Mouse (Mus musculus) ES-CJ7 (cell line): Measurements from ENCODE around the gene Pde11a.

Experiments used
- DNase-seq: peaks from one replicate; pipeline ENCODE4 v3.0.0; 2011; ENCODE audit warnings: low read depth, low spot score

The Pde11a gene

GRCm38 (mm10) chr2:76323185-76323875 is 15.2 kb downstream of the Pde11a start:
- DNase-seq = no peak

- no peak for DNase-seq
These were observed 18.2 kb downstream of the Pde11a start for GRCm38 (mm10) chr2:76320336-76320735.

- no peak for DNase-seq
These were observed 19.3 kb downstream of the Pde11a start for GRCm38 (mm10) chr2:76319231-76319630.

- DNase-seq = peak; percentile 44
These were observed 50.9 kb downstream of the Pde11a start for GRCm38 (mm10) chr2:76287671-76288070.

- DNase-seq = no peak
These were observed 52.3 kb downstream of the Pde11a start for GRCm38 (mm10) chr2:76286288-76286740.

GRCm38 (mm10) chr2:76285150-76285549 is 53.4 kb downstream of the Pde11a start:
- DNase-seq = peak; percentile 45

GRCm38 (mm10) chr2:76283378-76284132 is 55.0 kb downstream of the Pde11a start:
- DNase-seq = no peak

- no peak for DNase-seq
These were observed 69.1 kb downstream of the Pde11a start for GRCm38 (mm10) chr2:76269494-76269893.

GRCm38 (mm10) chr2:76267335-76267734 is 71.2 kb downstream of the Pde11a start:
- no peak for DNase-seq

- no peak for DNase-seq
These were observed 72.0 kb downstream of the Pde11a start for GRCm38 (mm10) chr2:76266622-76267021.

GRCm38 (mm10) chr2:76264258-76264657 is 74.3 kb downstream of the Pde11a start:
- DNase-seq = no peak

GRCm38 (mm10) chr2:76262661-76263060 is 75.9 kb downstream of the Pde11a start:
- DNase-seq = no peak

GRCm38 (mm10) chr2:76254833-76255232 is 83.7 kb downstream of the Pde11a start:
- peak; percentile 55 for DNase-seq

GRCm38 (mm10) chr2:76251379-76251778 is 87.2 kb downstream of the Pde11a start:
- no peak for DNase-seq

- no peak for DNase-seq
These were observed 90.3 kb downstream of the Pde11a start for GRCm38 (mm10) chr2:76248242-76248641.

GRCm38 (mm10) chr2:76239175-76239574 is 99.4 kb downstream of the Pde11a start:
- DNase-seq = no peak

GRCm38 (mm10) chr2:76238496-76238895 is 100.1 kb downstream of the Pde11a start:
- no peak for DNase-seq

GRCm38 (mm10) chr2:76237638-76238420 is 100.7 kb downstream of the Pde11a start:
- DNase-seq = no peak

- no peak for DNase-seq
These were observed 118.0 kb downstream of the Pde11a start for GRCm38 (mm10) chr2:76220364-76221108.

- no peak for DNase-seq
These were observed 119.0 kb downstream of the Pde11a start for GRCm38 (mm10) chr2:76219540-76219939.

GRCm38 (mm10) chr2:76216146-76216545 is 122.4 kb downstream of the Pde11a start:
- DNase-seq = peak; percentile 83
